Mouse (Mus musculus) myocyte (in vitro differentiated cells): ENCODE data around the gene Adamtsl4. TPM values are rescaled to one million over a fixed set of nuclear protein-coding genes. Genes with fewer than 3 reads are reported as not detected.

Experiments used
- H3K27me3 ChIP-seq: one replicate; pipeline ENCODE4 v1.6.1; 2011; ENCODE audit not compliant: control insufficient read depth, insufficient read depth, insufficient read length
- H3K36me3 ChIP-seq: one replicate; pipeline ENCODE4 v1.6.1; 2011; ENCODE audit not compliant: control insufficient read depth, insufficient read depth
- H3K4me2 ChIP-seq: one replicate; pipeline ENCODE4 v1.6.1; 2011; ENCODE audit warnings: low read depth, control low read depth
- H3K4me3 ChIP-seq: one replicate; pipeline ENCODE4 v1.5.1; 2011; ENCODE audit warnings: mild to moderate bottlenecking, control low read depth, moderate library complexity
- H3K79me2 ChIP-seq: one replicate; pipeline ENCODE4 v1.6.1; 2011; ENCODE audit not compliant: control insufficient read depth, insufficient read depth
- H3ac ChIP-seq: one replicate; pipeline ENCODE4 v1.6.1; 2011; ENCODE audit not compliant: control insufficient read depth, insufficient read length
- CEBPB ChIP-seq: IDR thresholded peaks from 2 replicates; pipeline ENCODE4 v1.6.1; 2011; ENCODE audit warnings: mild to moderate bottlenecking, moderate library complexity; ENCODE audit not compliant: poor library complexity, insufficient read depth, severe bottlenecking
- E2F4 ChIP-seq: IDR thresholded peaks from one replicate; pipeline ENCODE4 v1.6.1; 2011; ENCODE audit warnings: mild to moderate bottlenecking, control low read depth, moderate library complexity; ENCODE audit not compliant: insufficient read depth
- MAX ChIP-seq: IDR thresholded peaks from one replicate; pipeline ENCODE4 v1.6.1; 2011; ENCODE audit warnings: low read depth, mild to moderate bottlenecking, control low read depth
- MYOD1 ChIP-seq, 3 experiments: IDR thresholded peaks; one replicate each; pipeline ENCODE4 v1.6.1; 2011; ENCODE audit warnings: control low read depth in 2 of 3, low read depth in 2 of 3, mild to moderate bottlenecking in 2 of 3, moderate library complexity in 1 of 3; ENCODE audit not compliant: insufficient read length in 2 of 3, control insufficient read depth in 1 of 3
- MYOG ChIP-seq, 3 experiments: IDR thresholded peaks; one replicate each; pipeline ENCODE4 v1.6.1; 2011; ENCODE audit warnings: control low read depth in 2 of 3, low read depth in 2 of 3, mild to moderate bottlenecking in 2 of 3; ENCODE audit not compliant: insufficient read length in 2 of 3, control insufficient read depth in 1 of 3, insufficient read depth in 1 of 3
- POLR2A ChIP-seq: IDR thresholded peaks from one replicate; pipeline ENCODE4 v1.6.1; 2011; ENCODE audit warnings: low read depth, mild to moderate bottlenecking, control low read depth, moderate library complexity; ENCODE audit not compliant: insufficient read length
- POLR2AphosphoS2 ChIP-seq: IDR thresholded peaks from one replicate; pipeline ENCODE4 v1.6.1; 2011; ENCODE audit warnings: low read depth, control low read depth; ENCODE audit not compliant: insufficient read length
- REST ChIP-seq: IDR thresholded peaks from one replicate; pipeline ENCODE4 v1.6.1; 2011; ENCODE audit warnings: mild to moderate bottlenecking, control low read depth, moderate library complexity; ENCODE audit not compliant: insufficient read depth, insufficient read length
- SRF ChIP-seq: IDR thresholded peaks from one replicate; pipeline ENCODE4 v1.6.1; 2011; ENCODE audit warnings: low read depth; ENCODE audit not compliant: control insufficient read depth, insufficient read length
- TCF12 ChIP-seq: IDR thresholded peaks from one replicate; pipeline ENCODE4 v1.6.1; 2011; ENCODE audit warnings: mild to moderate bottlenecking, control low read depth; ENCODE audit not compliant: poor library complexity, insufficient read depth, severe bottlenecking
- TCF3 ChIP-seq: IDR thresholded peaks from one replicate; pipeline ENCODE4 v1.6.1; 2011; ENCODE audit warnings: low read depth, control low read depth; ENCODE audit not compliant: insufficient read length
- USF1 ChIP-seq: IDR thresholded peaks from one replicate; pipeline ENCODE4 v1.6.1; 2011; ENCODE audit warnings: low read depth, mild to moderate bottlenecking, control low read depth, moderate library complexity
- polyA plus RNA-seq: library from polyadenylated mRNA; unstranded; fragments of >200 nt; fragmentation: generic; extraction: Trizol; gene quantifications from one replicate; pipeline ENCODE4 v1.2.1, GENCODE M21; 2012; ENCODE audit warnings: missing spikeins

Gene Adamtsl4
- polyA plus RNA-seq, 1 experiment: 4.6 TPM

DNA sequence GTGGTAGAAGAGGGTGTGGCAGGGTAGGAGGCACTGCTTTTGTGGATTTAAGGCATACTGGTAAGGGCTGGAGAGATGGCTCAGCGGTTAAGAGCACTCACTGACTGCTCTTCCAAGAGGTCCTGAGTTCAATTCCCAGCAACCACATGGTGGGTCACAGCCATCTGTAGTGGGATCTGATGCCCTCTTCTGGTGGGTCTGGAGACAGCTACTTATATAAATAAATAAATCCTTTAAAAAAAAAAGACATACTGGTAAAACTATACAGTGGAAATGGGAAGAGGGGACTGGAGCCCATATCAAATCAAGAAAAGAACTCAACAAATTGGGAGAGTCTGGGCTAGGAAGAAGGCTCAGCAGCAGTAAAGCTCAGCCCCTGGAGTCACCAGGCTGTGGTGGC lies 48.0 kb downstream of the Adamtsl4 start:
- TF ChIP-seq MYOD1 (IDR thresholded peaks at IDR 0.05; ENCODE audit: control insufficient read depth in 1 of 3, insufficient read length in 2 of 3, low read depth in 2 of 3): no peak
- TF ChIP-seq MYOG (IDR thresholded peaks at IDR 0.05; ENCODE audit: control insufficient read depth in 1 of 3, insufficient read depth in 1 of 3, insufficient read length in 2 of 3, low read depth in 2 of 3): no peak
- no peak for TF ChIP-seq CEBPB
- TF ChIP-seq TCF3: no peak
- TF ChIP-seq TCF12: no peak
- TF ChIP-seq POLR2A: no peak
- TF ChIP-seq USF1: no peak
- TF ChIP-seq E2F4: no peak
- TF ChIP-seq REST: no peak
- Histone ChIP-seq H3K36me3 (peaks cover 25% of the 10 kb centered on the region), H3K4me3 (no peak overlapping the region), H3K27me3 (no peaks in the 10 kb centered on the region), H3K4me2 (no peak overlapping the region), H3ac (no peak overlapping the region), H3K79me2 (no peaks in the 10 kb centered on the region)

DNA sequence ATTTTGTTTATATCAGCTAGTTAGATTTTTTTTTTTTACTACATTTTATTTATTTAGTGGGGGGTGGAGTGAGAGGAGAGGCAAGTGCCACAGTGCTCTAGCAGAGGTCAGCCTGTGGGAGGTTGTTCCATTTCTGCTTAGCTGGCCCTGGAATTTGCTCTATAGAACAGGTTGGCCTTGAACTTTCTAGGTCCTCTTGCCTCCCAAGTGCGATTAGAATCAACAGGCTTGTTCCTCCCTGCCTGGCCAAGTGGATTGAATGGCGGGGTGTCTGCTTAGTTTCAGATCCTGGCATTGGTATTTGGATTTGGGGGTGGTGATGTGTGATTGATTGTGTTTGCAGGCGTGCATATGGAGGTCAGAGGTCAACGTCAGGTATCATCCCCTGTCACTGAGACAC lies 51.6 kb downstream of the Adamtsl4 start:
- H3K27me3 ChIP-seq: no peaks in the 10 kb centered on the region
- no peak overlapping the region for H3ac ChIP-seq
- H3K4me2 ChIP-seq: no peak overlapping the region
- peaks cover 6% of the 10 kb centered on the region for H3K79me2 ChIP-seq
- H3K4me3 ChIP-seq: no peak overlapping the region
- TF ChIP-seq REST (no peak), USF1 (no peak), TCF3 (no peak), MAX (no peak), MYOD1 (IDR thresholded peaks at IDR 0.05; ENCODE audit: control insufficient read depth in 1 of 3, insufficient read length in 2 of 3, low read depth in 2 of 3) (no peak), POLR2A (no peak), SRF (no peak), TCF12 (no peak)
- H3K36me3 ChIP-seq: peaks cover 49% of the 10 kb centered on the region

DNA sequence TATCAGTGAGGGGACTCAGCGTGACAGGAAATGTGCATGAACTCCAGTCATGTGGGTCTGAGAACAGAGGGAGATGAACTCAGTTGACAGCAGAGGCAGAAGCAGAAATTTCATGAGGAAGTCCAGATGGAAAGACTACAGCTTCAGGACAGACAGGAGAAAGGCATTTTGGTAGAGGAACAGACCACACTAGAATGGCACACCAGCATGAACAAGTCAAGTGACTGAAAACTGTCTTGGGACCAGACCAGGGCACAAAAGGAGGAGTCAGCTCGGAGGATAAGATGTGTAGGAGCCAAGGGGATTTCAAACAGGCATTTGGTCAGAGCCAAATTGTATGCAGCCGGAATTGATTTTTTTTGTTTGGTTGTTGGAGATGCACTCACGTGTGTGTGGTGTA lies 52.1 kb downstream of the Adamtsl4 start:
- H3K36me3 ChIP-seq: peaks cover 53% of the 10 kb centered on the region
- H3ac ChIP-seq: no peak overlapping the region
- no peak overlapping the region for H3K4me2 ChIP-seq
- TF ChIP-seq POLR2A (no peak), REST (no peak), POLR2AphosphoS2 (no peak)
- H3K27me3 ChIP-seq: no peaks in the 10 kb centered on the region
- H3K4me3 ChIP-seq: no peak overlapping the region
- H3K79me2 ChIP-seq: peaks cover 6% of the 10 kb centered on the region

DNA sequence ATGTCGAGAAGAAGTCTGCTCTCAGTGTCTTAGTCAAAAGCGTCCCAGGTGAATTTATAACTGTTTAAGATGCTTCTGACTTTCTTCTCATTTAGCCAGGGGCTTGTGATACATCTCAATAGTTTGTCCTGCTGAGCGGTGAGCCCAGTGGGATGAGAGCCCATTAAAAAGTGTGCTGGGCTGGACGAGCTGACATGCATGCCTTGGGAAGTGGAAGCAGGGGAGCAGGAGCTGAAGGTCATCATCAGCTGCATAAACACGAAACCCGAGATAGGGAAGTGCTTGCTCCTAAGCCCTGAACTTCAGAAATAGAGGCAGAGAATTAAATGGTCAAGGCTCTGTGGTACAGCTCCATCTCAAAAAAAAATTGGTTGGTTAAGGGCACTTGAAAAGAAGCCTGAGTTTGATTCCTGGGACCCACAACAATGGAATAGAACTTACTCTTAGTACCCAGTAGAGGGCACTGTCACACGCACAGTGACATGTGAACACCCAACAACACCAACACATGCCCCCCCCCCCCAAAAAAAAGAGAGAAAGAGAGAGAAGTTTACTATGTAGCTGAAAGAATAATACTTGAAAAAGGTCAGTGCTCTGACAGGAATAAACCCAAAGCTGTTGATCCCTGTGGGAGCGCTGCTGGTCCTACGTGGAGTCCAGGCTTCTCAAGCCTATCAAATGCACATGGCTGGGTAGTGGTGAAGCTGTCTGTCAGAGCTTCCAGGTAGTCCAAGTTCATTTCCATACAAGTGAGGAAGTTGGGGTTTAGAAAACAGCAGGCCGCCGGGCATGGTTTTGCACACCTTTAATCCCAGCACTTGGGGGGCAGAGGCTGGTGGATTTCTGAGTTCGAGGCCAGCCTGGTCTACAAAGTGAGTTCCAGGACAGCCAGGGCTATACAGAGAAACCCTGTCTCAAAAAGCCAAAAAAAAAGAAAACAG lies 54.8 kb downstream of the Adamtsl4 start:
- no peak overlapping the region for H3K4me2 ChIP-seq

DNA sequence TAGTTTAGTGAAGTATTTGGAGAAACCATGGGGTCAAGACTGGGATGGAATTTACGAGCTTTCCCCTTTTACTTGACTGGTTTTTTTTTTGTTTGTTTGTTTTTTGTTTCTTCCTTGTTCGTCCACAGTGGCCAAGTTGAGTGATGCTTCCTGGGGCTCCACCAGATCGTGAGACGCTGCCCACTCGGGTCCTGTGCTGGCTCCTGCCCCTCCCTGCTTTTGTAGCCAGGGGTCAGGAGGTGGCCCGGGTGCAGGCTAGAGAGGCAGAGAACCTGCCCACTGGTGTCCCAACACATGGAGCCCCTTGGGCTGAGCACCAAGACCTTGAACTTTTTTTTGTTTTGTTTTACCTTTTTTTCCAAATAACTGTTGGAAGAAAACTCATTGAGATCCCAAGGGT lies 56.4 kb downstream of the Adamtsl4 start:
- TF ChIP-seq SRF: no peak
- TF ChIP-seq MYOG (IDR thresholded peaks at IDR 0.05; ENCODE audit: control insufficient read depth in 1 of 3, insufficient read depth in 1 of 3, insufficient read length in 2 of 3, low read depth in 2 of 3): no peak
- TF ChIP-seq E2F4: no peak
- TF ChIP-seq POLR2AphosphoS2: no peak
- TF ChIP-seq MYOD1 (IDR thresholded peaks at IDR 0.05; ENCODE audit: control insufficient read depth in 1 of 3, insufficient read length in 2 of 3, low read depth in 2 of 3): no peak
- no peak for TF ChIP-seq TCF3
- TF ChIP-seq CEBPB: no peak
- no peak for TF ChIP-seq USF1
- TF ChIP-seq POLR2A: no peak
- no peak for TF ChIP-seq REST
- no peak for TF ChIP-seq MAX
- H3K4me2 ChIP-seq: no peak overlapping the region
- H3K27me3 ChIP-seq: no peaks in the 10 kb centered on the region
- H3K36me3 ChIP-seq: peaks cover 73% of the 10 kb centered on the region
- no peak overlapping the region for H3ac ChIP-seq
- H3K79me2 ChIP-seq: peaks cover 32% of the 10 kb centered on the region
- H3K4me3 ChIP-seq: no peak overlapping the region

More for the DNA sequence above, 54.8 kb downstream of the Adamtsl4 start:
- Histone ChIP-seq H3K4me3 (no peak overlapping the region), H3ac (no peak overlapping the region), H3K36me3 (peaks cover 70% of the 10 kb centered on the region), H3K79me2 (peaks cover 15% of the 10 kb centered on the region), H3K27me3 (no peaks in the 10 kb centered on the region)
- TF ChIP-seq USF1: no peak
- no peak for TF ChIP-seq MAX
- TF ChIP-seq CEBPB: no peak
- TF ChIP-seq MYOG (IDR thresholded peaks at IDR 0.05; ENCODE audit: control insufficient read depth in 1 of 3, insufficient read depth in 1 of 3, insufficient read length in 2 of 3, low read depth in 2 of 3): no peak
- TF ChIP-seq SRF: no peak
- no peak for TF ChIP-seq TCF3
- TF ChIP-seq POLR2AphosphoS2: no peak
- no peak for TF ChIP-seq MYOD1 (IDR thresholded peaks at IDR 0.05; ENCODE audit: control insufficient read depth in 1 of 3, insufficient read length in 2 of 3, low read depth in 2 of 3)
- TF ChIP-seq TCF12: no peak
- TF ChIP-seq E2F4: no peak
- TF ChIP-seq REST: no peak
- no peak for TF ChIP-seq POLR2A
